Mouse (Mus musculus) cerebellum, adult 11-12 months (tissue): ENCODE results near the gene Bcl2l12.
A peak's percentile ranks its signal among the peaks of the same experiment; 100 is the strongest.

Source experiments
- DNase-seq: peaks from one replicate; pipeline ENCODE4 v3.0.0; 2022

Gene Bcl2l12

DNA sequence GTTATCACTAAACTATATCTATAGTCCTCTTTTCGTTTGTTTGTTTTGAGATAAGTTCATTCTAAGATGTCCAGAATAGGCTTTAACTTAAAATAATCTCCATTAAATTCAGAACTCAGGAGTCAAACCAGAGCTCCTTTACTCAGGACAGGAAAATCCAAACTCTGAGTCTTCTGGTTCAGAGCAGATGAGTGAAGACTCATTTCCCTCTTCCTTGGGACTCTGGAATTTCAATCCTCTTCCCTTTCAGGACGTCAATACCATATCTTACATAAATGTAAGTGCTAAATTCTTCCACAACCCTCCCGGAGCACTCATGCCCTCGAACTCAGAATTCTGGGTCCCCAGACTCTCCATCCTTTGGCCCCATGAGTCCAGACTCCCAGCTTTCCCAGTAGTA, 18.2 kb upstream of the Bcl2l12 start:
- DNase-seq, result no peak

DNA sequence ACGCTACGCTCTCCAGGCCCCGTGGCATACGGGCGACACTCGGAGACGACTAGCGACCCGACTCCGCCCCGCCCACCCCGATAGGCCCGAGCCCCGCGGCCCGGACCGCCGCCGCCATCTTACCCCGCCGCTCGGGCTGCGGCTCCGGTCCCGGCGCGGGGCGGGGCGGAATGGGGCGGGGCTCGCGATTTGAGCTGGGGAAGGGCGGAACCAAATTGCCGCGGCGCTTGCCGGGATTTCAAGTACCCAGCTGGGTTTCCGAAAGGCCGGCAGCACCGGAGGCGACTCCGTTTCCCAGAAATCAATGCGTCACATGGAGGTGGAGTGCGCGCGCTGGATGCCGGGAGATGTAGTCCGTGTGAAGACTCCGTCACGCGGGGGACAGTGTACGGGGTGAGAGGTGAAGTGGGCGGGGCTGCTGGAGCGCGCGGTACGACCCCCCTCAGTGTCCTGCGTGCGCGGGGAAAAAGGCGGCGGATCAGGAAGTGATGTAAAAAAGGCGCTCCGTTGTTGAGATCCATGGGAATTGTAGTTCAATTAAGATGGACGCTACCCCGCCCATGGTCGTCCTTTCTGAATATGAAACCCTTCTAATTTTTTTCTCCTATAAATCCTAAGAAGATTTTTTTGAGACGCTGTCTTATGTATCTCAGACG, 17.6 kb upstream of the Bcl2l12 start, which contains the start of gene Scaf1:
Gene Scaf1, minus strand, starts transcription at position 407 of the 656 bp plus-strand sequence.
- DNase-seq, result peak; percentile 100

DNA sequence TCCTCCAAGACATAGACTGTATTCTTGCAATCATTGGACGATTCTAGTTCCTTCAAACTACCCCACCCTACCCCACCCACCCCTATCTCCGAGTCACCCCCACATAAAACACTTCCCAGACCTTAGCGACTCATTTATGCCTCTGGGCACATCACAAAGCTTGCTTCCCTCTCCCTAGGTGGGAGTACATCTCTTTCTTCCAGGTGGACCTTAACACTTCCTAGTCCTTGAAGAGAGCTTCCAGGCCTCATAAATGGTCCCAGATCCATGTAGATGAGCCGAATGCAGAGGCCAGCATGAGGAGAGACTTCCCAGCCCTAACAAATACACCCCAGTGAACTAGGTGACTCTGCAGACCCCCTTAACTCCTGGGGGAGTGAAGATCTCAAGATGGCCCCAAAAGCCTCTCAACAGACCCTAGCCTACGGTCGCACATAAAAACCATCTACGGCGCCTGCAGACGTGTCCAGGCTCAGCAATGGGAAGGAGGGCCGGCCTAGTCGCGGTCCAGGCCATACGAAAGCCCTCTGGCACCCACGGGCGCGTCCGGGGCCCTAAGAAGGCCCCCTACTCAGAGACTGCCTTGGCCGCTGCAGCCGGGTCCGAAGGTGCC, 16.9 kb upstream of the Bcl2l12 start:
- DNase-seq, result no peak

DNA sequence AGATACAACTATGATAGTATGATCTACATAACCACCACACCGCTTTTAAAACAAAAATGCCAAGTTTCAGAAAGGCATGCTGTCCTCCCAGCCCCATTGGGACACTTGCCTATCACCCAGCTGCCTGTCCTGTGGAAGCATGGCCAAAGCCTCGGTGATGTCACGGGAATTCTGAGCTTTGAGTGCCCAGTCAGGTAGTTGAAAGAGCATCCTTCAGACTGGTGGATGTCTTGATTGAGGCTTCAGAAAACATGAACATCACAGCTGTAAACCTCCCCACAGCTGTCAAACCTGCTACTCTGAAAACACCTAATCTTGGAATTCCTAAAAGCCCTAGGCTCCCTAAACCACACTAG, 15.6 kb upstream of the Bcl2l12 start:
- DNase-seq, result peak; percentile 48

DNA sequence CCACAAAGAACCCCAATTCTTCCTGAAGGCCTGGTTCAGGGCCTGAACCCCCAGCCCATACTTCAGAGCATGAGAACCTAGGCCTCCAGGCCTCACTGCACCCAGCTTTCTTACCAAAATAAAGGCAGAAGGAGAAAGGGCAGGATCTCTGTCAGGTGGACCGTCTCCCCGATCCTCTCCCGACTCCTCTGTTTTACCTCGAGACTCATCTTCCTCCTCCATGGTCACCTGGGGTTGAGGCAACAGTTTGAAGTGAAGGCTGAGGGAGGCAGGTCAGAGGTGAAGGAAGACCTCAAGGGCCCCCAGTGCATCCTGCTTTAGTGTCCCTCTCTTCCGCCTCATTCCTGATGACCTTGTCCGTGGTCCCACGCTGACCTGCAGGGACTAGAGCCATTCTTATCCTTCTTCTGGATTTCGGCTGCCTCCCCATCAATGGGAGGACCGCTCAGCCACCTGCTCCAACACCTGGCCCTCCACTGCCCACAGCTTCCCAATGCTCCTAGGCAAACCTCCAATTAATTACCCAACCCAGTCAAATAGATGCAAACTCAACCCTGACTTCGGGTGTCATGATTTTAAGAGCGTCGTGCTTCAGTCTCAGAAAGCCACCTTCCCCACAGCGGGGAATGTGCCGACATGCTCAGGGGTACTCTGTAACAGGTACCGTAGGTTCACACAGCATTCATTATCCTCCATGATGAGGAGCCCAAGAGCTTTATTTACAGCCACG, 15.0 kb upstream of the Bcl2l12 start:
- DNase-seq, result peak; percentile 51

DNA sequence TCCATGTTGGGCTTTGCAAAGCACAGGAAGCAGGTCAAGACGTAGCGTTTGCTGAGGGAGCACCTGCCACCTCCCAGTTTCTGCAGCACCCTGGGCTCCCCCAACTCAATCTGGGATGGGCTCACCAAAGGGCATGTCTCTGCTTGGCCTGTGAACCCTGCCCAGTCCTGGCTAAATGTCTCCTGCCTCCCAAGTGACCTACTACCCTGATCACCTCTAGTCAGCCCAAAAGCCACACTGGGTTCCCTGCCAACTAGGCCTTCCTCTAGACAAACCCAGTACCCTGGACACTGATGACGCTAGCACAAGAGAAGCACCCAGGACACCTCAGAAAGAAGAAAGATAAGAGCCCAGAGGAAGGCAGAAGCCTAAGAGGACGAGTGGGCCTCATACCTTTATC, 14.3 kb upstream of the Bcl2l12 start:
- peak; percentile 55 for DNase-seq

DNA sequence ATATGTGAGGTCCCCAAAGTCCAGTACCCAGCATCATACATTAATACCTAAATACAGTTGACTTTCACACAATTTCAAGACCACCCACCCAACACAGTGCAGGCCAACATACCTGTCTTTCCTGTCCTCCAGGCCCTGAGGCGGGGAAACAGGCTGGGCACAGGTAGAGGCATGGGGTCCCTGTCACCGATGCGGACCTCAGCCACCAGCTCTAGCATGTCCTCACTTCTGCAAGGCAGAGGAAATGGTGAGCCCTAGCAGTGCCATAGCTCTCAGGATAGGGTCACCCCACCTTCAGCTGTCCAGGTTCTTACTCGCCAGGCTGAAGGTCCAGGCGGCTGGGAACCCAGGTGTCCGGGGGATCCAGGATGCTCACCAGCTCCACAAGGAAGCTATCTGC, 13.5 kb upstream of the Bcl2l12 start:
- no peak for DNase-seq

DNA sequence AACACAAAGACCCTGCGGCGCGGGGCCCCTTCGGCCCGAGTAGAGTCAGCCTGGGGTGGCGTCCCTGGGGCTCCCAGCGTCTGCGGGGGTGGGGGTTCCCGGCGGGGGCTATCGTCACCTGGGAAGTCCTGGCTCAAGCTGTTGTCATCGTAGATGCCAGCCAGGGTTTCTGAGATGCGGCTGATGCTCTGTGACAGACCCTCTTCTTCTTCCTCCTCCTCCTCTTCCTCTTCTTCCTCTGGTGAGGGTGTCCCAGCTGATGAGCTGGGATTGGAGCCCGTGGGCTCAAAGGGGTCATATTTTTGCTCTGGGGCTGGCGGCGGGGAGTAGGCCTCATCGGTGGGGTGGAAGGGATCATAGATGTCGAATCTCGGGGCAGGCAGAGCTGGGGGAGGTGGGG, 9.9 kb upstream of the Bcl2l12 start:
- DNase-seq, result peak; percentile 41

DNA sequence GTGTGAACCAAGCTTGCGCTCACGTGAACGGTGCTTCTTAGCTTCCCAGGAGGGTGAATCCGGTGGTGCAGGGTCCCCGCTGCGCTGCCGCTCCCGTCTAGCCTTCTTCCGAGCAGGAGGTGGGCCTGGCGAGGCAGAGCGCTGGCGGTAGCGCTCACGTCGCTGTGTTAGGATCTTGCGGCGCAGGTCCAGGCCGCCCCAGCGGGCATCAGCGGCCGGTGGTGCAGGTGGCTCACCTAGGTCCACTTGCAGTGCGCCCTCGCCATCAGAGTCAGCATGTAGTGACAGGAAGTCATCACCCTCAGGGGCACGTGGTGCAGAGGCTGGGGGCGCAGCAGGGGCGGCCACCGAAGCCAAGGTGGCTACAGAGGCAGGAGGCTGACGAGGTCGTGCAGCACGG, 9.3 kb upstream of the Bcl2l12 start:
- no peak for DNase-seq

DNA sequence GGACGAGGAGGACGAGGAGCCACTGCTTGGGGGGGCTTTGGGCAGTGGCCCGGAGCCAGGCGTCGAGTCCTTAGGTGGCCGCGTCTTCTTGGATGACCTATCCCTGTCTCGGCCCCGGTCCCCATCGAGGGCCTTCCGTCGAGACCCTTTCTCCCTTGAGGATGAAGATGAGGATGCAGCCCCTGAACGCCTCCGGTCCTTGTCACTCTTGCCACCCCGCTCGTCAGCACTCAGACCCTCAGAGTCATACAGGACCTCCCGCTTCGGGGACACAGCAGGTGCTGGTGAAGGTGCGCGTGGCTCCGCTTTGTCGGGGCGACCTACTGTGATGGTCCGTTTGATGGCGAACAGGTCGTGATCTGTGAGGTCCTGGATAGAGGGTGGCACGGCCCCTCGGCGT, 8.6 kb upstream of the Bcl2l12 start:
- peak; percentile 33 for DNase-seq

DNA sequence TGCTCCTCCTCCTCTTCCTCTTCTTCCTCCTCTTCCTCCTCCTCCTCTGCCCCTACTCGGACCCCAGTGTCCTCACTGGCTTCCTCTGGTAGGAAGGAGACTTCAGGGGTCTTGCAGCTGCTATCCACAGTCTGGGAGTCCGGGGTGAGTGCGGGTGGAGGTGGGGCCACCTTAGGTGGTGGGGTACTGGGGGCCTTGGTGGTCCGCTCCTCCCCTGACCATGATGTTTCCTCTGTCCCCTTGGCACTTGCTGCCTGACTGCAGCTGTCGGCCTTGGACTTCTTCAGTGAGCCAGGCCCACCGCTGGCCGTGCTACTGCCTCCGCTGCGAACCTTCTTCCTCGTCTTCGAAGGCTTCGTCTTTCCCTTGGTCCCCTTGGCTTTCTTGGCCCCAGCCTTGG, 8.0 kb upstream of the Bcl2l12 start:
- DNase-seq, result no peak

DNA sequence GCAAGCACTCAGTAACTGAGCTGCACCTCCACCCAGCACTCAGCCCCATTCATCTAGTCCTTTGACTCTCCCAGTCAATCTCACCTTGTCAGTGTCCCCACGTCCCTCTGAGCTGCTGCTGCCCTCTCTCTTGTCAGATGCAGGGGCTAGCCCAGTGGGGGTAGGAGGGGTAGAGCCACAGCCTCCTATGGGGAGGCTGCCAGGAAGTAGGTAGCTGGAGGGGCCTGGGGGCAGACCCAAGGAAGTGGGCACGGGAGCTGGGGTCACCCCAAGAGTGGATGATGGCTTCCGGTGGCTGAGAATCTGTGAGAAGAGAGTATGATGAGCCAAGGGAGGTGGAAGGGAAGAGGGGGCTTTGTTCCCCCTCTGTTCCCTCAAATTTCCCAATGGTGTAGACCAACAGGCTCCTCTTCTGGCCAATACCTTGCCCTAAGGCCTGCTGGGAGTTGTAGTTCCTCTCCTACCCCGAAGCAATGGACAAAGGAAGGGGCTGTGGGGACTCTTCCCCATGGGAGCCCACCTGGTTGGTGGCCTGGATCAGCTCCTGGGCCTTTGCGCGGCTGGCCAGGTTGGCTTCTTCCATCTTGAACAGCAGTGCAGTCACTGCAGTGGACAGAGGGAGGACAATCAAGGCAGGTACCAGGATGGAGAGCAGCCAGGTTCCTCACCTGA, 6.9 kb upstream of the Bcl2l12 start:
- peak; percentile 31 for DNase-seq

DNA sequence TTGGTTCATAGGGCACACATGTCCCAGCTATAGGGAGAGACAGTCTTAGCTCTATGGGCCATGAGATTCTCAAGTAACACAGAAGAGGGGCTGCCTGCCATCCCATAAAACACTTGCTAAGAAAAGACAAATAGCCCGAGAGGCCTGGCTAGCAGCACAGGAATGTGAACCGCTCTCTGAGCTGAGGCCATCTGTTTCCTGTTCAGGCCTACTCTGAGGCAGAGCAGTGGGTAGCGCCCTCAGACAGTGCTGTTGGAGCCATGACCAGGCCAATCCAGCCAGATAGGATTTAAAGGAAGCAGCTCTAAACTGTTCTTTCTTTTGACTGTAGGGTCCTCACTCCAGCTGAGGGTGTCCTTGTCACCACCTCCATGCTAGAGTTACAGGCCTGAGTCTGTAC, 6.0 kb upstream of the Bcl2l12 start:
- DNase-seq, result no peak

DNA sequence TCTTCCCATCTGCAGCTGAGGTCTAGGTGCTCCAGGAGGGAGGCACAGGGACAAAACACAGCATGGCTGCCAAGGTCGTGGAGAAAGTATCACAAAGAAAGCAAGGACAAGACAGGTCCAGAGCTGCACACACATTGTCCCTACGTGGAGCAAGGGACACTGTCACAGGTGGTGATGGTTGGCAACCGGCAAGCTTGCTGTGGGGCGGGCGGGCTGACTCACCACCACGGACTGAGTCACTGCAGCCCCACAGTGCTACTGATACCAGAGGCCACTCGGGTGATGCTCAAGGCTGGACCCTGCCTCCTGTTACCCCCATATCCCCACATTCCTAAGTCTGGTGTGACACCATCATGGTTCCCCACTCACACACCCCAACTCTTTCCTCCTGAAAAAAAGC, 3.9 kb upstream of the Bcl2l12 start:
- peak; percentile 40 for DNase-seq

DNA sequence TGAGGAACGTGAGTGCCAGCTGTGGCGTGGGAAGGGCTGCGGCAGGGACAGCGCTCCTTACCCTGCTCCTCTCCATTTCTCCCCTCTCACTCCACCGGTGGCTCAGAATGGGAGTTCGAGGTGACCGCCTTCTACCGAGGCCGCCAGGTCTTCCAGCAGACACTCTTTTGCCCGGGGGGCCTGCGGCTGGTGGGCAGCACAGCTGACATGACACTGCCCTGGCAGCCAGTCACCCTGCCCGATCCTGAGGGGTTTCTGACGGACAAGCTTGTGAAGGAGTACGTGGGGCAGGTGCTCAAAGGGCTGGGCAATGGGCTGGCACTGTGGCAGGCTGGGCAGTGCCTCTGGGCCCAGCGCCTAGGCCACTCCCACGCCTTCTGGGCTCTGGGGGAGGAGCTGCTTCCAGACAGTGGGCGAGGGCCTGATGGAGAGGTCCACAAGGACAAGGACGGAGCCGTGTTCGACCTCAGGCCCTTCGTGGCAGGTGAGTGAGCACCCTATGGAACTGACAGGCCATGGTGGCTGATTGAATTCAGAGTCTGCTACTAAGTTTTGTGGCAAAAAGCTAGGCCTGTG, 2.1 kb upstream of the Bcl2l12 start:
- DNase-seq, result no peak

DNA sequence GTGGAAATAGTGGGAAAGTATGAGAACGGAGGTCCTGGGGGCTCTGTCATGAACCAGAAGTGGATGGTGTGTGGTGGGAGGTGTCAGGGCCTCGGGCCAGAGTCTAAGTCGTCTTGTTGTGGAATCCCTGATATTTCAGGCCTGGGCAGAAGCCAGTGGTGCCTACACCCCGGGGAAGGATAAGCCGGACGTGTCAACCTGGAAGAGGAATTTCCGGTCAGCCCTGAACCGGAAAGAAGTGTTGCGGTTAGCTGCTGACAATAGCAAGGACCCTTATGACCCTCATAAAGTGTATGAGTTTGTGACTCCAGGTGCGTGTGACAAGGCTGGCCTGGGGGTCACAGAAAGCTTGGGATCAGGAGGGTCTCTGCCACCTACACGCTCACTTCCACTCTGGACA, 1.2 kb upstream of the Bcl2l12 start:
- DNase-seq, result no peak

DNA sequence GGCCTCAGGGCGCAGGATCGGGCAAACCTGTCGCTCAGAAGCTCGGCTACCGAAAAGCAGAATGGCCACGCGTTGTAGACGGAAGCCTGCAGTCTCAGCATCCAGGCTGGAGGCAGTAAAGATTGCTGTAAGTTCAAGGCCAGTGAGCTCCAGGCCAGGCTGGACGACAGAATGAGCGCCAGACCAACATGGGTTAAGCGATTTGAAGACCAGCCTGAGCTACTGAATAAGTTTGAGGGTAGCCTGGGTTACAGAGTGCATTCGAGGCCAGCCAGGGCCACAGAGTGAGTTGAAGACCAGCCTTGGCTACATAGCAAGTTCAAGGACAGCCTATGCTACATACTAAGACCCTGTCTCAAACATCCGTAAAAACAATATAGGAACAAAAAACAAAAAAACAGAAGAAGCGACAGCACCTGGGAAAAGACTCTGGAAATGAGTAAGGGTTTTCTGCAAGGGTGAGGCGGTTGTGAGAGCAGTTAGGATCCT, 528 bp downstream of the Bcl2l12 start:
- no peak for DNase-seq

DNA sequence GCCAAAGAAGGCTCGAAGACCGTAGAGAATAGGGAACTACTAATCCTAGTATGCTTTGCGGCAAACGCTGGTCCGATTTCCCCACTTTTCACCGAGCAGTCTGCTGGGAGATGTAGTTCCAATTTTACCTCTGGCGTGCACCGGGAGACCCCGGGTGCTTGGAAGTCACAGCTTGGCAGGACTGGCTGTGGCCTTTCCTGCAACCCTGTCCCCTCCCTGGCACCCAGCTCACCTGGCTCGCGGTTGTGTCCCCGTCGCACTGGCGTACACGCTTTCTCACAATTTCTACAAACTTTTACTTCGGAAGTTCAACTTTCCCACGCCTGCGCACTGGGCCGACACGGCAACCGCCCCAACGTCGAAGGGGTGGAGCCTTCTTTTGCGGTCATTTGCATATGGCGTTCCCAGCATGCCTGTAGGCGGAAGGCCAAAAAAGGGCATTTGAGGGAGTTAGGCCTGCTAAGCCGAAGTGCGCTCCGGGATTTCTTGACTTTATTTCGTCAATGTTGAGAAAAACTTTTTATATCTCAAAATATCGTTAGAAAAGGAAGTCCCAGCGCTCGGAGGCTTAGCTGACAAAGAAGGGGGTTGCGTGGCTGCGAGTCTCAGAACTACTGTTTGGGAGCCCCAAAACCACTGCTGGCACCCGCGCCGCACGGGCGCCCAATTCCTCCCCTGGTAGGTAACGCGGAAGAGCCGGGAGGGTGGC, 1.1 kb downstream of the Bcl2l12 start, which contains the start of gene Irf3:
Gene Irf3, plus strand, starts transcription at position 418 of the 709 bp plus-strand sequence.
- DNase-seq, result peak; percentile 94

DNA sequence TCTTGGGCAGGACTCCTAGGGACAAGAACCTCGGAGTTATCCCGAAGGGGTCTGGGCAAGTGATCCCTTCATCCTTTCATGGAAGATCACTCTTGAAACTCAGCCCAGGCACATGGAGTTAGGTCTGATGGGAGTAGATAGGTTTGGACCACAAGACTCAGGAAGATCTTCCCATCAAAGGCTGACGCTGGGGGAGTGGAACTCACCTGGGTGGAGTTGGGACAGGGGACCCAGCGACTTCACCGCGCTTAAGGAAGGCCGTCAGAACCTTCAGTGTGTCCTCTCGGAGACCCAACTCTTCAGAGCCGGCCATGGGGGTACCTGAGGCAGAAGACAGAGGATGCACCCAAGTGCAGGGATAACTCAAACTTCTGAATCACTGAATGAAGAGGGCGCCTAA, 1.8 kb downstream of the Bcl2l12 start:
- DNase-seq, result no peak

DNA sequence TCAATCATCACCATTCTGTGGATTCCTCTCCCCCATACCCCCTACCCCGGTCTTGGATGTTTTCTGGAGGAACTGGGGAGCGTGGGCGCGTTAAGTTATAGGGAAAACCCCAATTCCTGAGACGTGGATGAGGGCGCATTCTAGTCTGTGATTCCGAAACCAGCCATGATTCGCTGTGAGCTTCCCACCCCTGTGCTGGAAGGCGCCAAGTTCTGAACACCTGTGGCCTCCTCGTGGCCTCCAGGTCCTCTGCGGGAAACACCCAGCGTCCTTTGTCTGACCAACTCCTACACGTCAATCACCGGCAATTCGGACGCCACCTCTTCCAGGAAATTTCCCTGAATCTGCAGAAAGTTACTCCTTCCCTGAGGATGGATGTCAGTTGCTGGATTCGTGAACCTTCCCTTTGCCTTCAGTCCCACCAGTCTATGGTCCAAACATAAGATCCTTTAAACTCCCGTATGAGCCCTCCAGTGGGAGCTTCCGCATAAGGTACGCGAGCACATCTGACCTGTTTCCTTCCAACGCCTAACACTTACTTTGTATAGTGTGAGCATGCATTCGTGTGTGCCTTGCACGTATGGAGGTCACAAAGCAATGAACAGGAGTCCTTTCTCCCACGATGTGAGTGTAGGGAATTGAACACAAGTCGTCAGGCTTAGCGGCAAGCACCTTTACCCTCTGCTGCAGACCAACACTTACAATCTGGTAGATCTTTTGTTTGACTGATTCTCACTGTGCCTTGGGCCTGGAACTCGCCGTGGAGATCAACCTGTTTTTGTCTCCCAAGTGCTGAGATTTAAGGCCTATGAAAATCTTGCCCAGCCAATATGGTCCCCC, 11.4 kb downstream of the Bcl2l12 start:
- DNase-seq, result no peak

DNA sequence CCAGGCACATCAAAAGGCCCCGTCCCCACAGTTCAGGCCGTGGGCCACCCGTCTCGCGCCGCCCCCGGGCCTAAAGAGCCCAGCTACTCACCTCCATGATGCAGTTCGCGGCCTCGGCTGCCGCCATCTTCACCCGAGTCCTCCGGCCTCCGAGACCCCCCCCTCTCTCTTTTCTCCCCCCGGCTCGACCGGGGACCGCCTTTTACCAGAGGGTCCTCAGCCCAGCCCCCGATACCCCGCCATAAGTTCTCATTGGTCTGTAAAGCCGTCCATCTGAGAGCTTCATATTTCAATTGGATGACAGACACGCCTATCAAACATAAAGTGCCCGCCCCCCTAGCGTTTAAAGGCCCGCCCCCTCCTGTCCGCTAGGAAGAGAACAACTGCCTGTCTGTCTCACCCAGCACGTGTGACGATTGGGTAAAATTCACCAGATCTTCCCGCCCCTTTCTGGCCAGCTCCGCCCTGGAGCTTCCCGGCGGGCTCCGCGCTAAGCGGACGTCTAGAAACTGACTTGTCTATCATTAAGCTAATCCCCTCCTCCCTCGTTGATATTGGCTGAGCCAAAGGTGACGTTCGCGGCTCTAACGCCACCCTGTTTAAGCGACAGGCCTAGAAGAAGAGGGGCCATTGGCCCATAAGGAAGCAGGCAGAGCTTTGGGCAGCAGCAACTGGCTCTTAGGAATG, 12.2 kb downstream of the Bcl2l12 start, which contains the start of gene Prmt1:
Gene Prmt1, minus strand, starts transcription at position 377 of the 687 bp plus-strand sequence.
- peak; percentile 100 for DNase-seq
